Mouse (Mus musculus): ENCODE data around the gene Zdhhc22.

GRCm38 (mm10) chr12:87031163-87031763 lies 41.0 kb upstream of the Zdhhc22 start:
- TF ChIP-seq USF1 (IDR thresholded peaks at IDR 0.05; ENCODE audit: low read depth, low read length), result no peak
- TF ChIP-seq CHD2 (IDR thresholded peaks at IDR 0.05; ENCODE audit: low read length), result no peak
- TF ChIP-seq ELF1 (IDR thresholded peaks at IDR 0.05; ENCODE audit: low read depth, low read length), result no peak
- TF ChIP-seq EP300 (IDR thresholded peaks at IDR 0.05; ENCODE audit: low read depth in 1 of 2, low read length in 2 of 2), result no peak
- TF ChIP-seq NELFE (IDR thresholded peaks at IDR 0.05; ENCODE audit: low read depth, low read length), result no peak
